Mouse (Mus musculus) heart, postnatal 0 days (tissue): ENCODE measurements around the gene Zfand3.

Experiments used
- CTCF ChIP-seq: IDR thresholded peaks from 2 replicates; pipeline ENCODE4 v1.5.1; 2016; ENCODE audit warnings: antibody characterized with exemption, control low read depth, low read depth
- EP300 ChIP-seq: IDR thresholded peaks from 2 replicates; pipeline ENCODE4 v1.6.1; 2016; ENCODE audit warnings: antibody characterized with exemption, low read depth

GRCm38 (mm10) chr17:30163793-30164192 lies 159.3 kb downstream of the Zfand3 start:
- no peak for TF ChIP-seq CTCF
- TF ChIP-seq EP300, result no peak
